Mouse (Mus musculus) natural killer cell, adult 2 months (primary cell): Measurements from ENCODE around the gene Fyb.

ENCODE experiments used
- DNase-seq, 2 experiments: peaks; one replicate each; pipeline ENCODE4 v3.0.0; 2022; ENCODE audit warnings: low spot score in 2 of 2

The Fyb gene

GRCm38 (mm10) chr15:6658081-6658480, 135.4 kb downstream of the Fyb start:
- DNase-seq: no peak

- DNase-seq: no peak
Observed at GRCm38 (mm10) chr15:6661951-6662350, 139.3 kb downstream of the Fyb start.

- no peak for DNase-seq
Observed at GRCm38 (mm10) chr15:6663991-6664390, 141.3 kb downstream of the Fyb start.

DNA sequence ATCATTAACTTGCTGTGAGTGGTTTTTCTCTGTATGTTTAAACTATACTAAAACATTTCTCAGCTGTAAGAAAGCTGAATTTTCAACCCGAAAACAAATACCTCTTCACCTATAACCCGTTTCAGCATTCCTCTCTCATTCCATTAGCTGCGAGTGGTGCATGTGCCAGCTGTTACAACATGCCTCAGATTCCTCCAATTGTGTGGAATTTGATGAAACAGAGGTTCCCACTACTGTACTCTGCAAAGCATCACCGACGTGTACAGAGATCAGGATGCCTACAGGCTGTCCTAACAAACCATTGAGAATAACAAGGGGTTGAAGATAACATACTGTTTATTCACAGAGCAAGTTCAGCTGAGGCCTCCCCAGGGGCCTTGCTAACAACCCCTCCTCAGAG, 143.4 kb downstream of the Fyb start:
- no peak for DNase-seq

- DNase-seq: no peak
Observed at GRCm38 (mm10) chr15:6668793-6669437, 146.3 kb downstream of the Fyb start.

- no peak for DNase-seq
Observed at GRCm38 (mm10) chr15:6678479-6678878, 155.8 kb downstream of the Fyb start.

DNA sequence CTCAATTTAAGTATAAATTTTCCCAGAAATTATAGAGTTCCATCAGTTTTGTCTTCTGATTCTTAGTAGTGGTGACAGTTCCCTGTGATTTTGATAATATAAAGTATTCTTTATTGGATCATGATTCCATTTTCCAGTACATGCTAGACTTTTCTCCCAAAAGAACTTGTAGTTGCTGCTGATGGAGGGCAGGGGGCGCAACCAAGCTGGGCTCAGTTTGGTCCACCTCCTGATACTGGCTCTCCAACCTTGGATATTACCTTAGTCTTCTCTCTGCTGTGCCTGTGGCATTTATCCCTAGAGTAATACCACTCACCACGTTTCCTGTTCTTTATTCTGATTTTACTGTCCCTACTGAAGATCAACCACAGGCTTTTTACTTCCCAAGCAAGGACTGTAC, 179.5 kb downstream of the Fyb start:
- DNase-seq: peak in 1 of 2 experiments; percentile 12

DNA sequence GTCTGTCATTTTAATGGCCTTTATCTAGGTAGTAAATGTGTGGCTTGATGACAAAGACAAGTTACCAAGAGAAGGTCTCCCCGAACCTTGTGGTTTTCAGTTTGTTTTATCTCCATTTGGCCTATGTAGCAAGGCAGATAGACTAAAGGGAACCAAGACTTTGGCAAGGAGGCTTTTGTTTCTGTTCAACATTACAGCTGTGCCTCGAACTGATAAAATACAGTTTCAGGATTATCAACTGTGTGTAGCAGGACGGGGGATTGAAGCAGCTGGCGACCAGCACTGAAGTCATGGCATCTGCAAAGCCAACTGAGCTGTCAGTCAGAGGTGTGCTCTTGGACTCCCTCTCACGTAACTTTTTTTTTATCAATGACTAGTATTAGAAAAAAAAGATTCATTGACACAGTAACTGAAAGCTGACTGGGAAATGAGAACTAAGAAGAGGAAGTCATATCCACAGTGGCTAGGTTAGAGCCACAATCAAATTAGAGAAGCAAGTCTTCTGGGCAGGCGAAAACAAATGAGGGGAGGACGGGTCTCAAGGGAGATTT, 182.8 kb downstream of the Fyb start:
- DNase-seq: peak in 1 of 2 experiments; percentile 43

- DNase-seq: peak; percentile 41 to 59
Observed at GRCm38 (mm10) chr15:6707551-6707935, 184.9 kb downstream of the Fyb start.

DNA sequence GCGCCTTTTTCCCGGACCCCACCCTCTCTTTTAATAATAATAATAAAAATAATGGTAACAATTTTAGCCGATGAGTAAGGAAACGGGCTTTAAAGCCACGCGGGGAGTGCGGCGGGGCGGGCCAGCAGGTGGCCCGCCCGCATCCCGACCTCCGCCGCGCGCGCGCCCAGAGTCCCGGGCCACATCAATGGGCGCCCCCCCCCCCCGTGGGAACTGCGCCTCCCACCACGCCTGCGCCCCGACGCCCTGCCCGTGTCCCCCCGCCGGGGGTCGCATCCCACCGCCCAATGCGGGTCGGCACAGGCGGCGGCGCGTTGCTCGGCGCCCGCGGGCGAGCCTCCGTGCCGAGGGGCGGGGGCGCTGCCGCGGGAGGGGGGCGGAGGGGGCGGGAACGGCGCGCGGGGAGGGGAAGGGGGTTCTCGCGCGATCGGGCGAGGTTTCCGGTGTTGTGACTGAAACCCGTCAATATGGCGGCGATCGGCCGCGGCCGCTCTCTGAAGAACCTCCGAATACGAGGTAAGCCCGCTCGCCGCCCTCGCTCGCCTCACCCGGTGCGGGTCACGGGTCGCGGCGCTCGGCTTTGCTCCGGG, 185.4 kb downstream of the Fyb start, which contains the start of gene Rictor:
TSS of gene Rictor (plus strand) at position 444 of the 590 bp plus-strand sequence.
- DNase-seq: peak; percentile 66 to 80

DNA sequence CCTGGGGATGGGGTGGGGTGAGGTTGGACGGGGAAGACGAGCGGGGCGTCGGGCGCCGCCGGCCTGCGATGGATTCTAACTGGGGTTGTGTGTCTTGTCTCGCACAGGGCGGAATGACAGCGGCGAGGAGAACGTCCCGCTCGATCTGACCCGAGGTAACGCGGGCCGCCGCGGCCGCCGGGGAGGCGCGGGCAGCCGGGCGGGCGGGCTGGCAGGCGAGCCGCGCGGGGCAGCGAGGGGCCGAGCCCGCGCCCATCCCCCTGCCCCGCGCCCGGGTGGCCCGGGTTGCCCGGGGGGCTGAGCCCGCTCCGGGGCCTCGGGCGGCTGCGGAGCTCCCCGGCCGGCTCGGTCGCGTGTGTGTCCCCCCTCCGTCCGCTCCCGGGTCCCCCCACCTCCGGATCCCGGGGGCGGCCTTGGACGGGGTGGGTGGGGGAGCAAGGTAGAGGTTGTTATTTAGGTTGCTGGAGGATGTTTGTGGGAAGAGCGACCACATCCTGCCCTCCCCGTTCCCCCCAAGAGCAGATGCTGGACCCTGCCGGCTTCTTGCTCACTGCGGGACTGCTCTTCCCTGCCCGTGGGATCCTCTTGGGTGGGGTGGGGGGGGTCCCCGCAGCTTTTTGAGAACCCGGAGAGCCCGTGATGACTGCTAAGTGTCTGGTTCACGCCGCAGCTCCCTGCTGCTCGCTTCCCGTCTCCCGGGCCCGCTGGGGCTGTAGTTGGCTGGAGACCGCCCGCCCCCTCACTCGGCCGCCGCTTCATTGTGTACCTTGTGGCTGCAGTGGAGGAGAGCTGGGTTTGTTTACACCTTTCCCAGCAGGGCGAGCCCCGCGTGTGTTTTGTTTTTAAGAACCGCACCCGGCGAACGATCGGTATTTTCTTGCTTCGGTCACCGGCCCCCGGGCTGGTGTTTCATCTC, 186.1 kb downstream of the Fyb start:
- peak; percentile 47 to 52 for DNase-seq

GRCm38 (mm10) chr15:6709618-6710017, 187.0 kb downstream of the Fyb start:
- no peak for DNase-seq

- DNase-seq: no peak
Observed at GRCm38 (mm10) chr15:6710341-6710740, 187.7 kb downstream of the Fyb start.

GRCm38 (mm10) chr15:6711226-6711625, 188.6 kb downstream of the Fyb start:
- DNase-seq: no peak
